Mouse (Mus musculus): Measurements from ENCODE around the gene Fam181b. TPM values are rescaled to one million over a fixed set of nuclear protein-coding genes. Genes with fewer than 3 reads are reported as not detected.

Gene Fam181b
- total RNA-seq (2021), result 1 to 10 TPM; 3.6 to 6.2 TPM
- long read RNA-seq, experiment 1, transcript Fam181b-201 (1 exons, 2,003 nt), result major isoform, 6 of 6 reads
- long read RNA-seq, experiment 1, partial matches to known transcripts, result 0 of 6 reads
- long read RNA-seq, experiment 1, other reads (novel, unspliced or antisense), result 0 of 6 reads
- long read RNA-seq, experiment 2, transcript Fam181b-201 (1 exons, 2,003 nt), result major isoform, 10 of 10 reads
- long read RNA-seq, experiment 2, partial matches to known transcripts, result 0 of 10 reads
- long read RNA-seq, experiment 2, other reads (novel, unspliced or antisense), result 0 of 10 reads

DNA sequence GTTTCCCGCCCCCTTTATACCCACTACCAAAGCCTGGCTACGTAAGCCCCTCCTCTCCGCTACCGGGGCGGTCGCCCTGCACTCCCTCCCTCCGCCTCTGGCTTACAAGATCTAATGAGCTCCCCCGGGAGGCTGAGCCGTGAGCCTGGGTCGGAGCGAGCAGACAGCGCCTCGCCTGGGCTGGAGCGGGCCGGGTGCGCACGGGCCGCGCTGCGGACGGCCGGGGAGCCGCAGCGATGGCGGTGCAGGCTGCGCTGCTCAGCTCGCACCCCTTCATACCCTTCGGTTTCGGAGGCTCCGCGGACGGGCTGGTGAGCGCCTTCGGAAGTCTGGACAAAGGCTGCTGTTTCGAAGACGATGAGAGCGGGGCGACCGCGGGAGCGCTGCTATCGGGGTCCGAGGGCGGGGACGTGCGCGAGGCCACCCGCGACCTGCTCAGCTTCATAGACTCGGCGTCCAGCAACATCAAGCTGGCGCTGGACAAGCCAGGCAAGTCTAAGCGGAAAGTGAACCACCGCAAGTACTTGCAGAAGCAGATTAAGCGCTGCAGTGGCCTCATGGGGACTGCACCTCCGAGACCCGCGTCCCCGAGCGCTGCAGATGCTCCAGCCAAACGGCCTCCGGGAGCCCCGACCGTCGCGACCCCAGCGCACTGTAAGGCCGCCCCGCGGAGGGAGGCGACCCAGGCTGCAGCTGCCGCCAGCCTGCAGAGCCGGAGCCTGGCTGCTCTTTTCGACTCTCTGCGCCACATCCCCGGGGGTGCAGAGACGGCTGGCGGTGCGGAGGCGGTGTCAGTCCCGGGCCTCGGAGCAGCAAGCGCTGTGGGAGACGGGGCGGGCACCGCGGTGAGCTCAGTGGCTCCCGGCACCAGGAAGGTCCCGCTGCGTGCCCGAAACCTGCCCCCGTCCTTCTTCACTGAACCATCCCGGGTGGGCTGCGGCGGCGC is at the start of gene Fam181b:
Fam181b (plus strand) TSS at position 81 of the 946 bp plus-strand sequence.
- DNase-seq (ENCODE audit: low spot score in 2 of 2), result peak; percentile 36 to 53

DNA sequence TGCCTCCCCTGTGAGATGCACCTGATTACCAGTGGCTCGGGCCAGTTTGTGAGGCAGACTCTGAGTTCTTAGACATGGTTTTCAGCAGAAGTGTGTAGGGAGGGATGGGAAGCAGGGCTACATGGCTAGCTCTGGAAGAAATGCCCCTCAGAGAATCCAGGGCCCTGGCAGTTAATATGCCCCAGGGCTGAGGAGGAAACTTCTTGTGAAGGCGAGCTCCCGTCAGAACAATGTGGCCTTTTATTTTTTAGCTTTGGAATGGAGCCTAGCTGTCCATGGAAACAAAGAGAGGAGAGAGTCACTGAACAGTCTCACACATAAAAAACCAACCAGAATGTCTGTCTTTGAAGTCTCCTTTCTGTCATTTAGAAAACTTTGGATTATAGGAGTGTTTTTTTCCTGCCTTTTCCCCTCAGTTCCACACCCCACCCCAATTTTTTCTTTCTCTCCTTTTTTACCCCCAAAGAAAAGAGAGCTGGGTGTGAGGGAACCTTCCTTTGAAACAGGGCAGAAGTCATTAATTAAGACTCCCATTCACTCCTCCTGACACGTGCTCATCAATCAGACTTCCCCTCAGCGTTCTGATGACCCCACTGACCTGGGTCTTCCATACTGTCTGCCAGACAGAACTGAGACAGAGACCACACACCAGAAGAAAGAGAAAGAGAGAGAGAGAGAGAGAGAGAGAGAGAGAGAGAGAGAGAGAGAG is 41.7 kb upstream of the Fam181b start:
- DNase-seq (ENCODE audit: low spot score in 2 of 2), result no peak

- DNase-seq (ENCODE audit: low spot score in 2 of 2), result no peak
Observed at GRCm38 (mm10) chr7:93038472-93038828, 41.2 kb upstream of the Fam181b start.

DNA sequence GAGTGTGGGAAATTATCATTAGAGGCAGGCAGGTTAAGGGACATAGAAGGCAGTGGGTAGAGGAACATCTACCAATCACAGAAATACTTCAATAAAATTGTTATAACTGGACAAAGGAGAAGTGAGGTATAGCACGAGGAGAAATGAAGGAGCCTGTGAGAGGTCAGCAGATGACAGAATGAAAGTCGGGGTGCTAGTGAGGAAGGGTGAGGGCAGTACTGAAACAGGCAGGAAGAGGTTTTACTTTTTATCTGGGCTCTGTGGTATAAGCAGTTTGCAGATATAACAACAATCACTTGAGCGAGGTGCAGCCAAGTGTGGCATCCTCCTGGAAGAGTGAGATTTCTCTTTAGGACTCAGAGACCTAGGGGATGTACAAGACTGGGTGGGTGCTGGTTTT is 40.1 kb upstream of the Fam181b start:
- DNase-seq (ENCODE audit: low spot score in 2 of 2), result no peak

GRCm38 (mm10) chr7:93044359-93044758 is 35.3 kb upstream of the Fam181b start:
- no peak for DNase-seq (ENCODE audit: low spot score in 2 of 2)

- no peak for DNase-seq (ENCODE audit: low spot score in 2 of 2)
Observed at GRCm38 (mm10) chr7:93044788-93045187, 34.9 kb upstream of the Fam181b start.

GRCm38 (mm10) chr7:93060831-93061230 is 18.8 kb upstream of the Fam181b start:
- no peak for DNase-seq (ENCODE audit: low spot score in 2 of 2)

- no peak for DNase-seq (ENCODE audit: low spot score in 2 of 2)
Observed at GRCm38 (mm10) chr7:93061747-93062146, 17.9 kb upstream of the Fam181b start.

- DNase-seq (ENCODE audit: low spot score in 2 of 2), result no peak
Observed at GRCm38 (mm10) chr7:93062189-93062588, 17.5 kb upstream of the Fam181b start.

DNA sequence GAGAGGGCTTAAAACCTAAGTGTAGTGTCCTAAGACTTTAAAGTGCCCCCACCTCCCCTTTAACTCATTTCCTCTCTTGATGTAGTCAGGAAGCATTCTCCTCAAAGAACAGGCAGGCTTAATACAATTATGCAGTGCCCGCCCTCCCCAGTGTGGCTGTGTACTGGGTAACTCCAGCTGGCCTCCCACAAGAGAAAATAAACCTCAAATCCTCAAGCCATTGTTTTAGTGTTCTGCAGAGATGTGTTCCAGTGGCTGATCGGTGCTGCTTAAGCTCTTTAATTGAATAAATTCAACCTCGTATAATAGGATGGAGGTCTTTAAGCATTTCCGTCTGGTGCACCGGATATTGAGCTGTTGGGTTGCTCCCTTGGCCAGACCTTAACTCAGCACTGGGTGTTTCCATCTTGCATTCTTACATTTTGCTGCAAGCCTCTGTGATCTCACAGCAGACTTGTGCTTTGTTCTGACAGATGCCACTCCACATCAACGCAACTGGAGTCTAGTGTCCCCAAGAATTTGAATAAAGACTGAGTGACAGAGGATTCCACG is 12.1 kb upstream of the Fam181b start:
- no peak for DNase-seq (ENCODE audit: low spot score in 2 of 2)

GRCm38 (mm10) chr7:93076435-93076960 is 3.2 kb upstream of the Fam181b start:
- DNase-seq (ENCODE audit: low spot score in 2 of 2), result no peak

GRCm38 (mm10) chr7:93079420-93079784 is 263 bp upstream of the Fam181b start:
- DNase-seq (ENCODE audit: low spot score in 2 of 2), result no peak

DNA sequence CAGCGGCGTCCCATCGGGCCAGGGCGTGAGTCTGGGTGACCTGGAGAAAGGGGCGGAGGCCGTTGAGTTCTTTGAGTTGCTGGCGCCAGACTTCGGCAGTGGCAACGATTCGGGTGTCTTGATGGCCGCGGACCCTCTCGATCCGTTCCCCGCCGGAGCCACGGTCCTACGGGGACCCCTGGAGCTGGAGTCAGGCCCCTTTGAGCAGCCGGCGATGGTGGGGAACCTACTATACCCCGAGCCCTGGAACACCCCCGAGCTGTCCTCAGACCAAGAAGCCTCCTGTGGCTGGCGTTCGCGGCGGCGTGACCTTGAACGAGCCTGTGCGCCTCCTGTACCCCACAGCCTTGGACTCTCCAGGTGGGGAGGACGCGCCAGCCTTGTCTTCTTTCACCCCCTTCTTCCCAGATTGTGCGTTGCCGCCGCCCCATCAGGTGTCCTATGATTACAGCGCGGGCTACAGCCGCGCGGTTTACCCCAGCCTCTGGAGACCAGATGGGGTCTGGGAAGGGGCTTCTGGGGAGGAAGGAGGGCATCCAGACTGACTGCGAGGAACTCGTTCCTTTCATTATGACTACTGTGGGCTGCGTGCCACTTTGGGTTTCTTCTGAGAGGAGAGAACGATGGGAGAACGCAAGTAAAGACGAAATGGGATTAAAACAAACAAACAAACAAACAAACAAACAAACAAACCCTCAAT is 1.2 kb downstream of the Fam181b start:
- no peak for DNase-seq (ENCODE audit: low spot score in 2 of 2)

DNA sequence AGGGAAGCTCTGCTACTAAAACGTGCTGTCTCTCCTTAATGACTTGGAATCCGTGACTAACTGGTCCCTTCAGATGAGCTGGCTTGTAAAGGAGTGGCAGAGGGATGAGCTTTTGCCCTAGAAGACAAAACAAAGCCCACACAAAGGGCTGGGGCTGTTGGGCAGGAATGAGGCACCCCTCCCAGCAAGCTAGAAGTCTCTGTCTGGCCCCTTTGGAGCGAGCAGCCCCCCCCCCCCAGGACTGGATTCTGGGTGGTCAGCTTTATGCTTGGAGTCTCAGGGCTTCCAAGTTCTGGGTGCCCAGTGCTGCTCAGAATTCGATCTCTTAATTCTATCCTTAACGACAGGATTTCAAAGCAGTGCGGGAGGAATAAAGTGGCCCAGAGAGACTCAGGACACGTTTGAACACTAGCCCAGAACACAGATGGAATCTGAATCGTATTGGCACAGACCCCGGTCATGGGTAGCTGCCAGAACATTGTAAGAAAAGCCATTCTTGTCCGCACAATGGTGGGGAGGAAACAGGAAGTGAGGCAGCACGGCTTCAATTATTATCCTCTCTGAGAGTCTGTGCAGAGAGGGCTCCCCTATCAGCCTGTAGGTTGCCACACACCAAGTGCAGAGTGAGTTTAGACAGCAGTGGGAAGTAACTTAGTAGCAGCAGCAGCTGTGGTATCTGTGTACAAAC is 13.8 kb downstream of the Fam181b start:
- DNase-seq (ENCODE audit: low spot score in 2 of 2), result no peak

- no peak for DNase-seq (ENCODE audit: low spot score in 2 of 2)
Observed at GRCm38 (mm10) chr7:93095511-93095910, 15.8 kb downstream of the Fam181b start.

GRCm38 (mm10) chr7:93104776-93105340 is 25.2 kb downstream of the Fam181b start:
- DNase-seq (ENCODE audit: low spot score in 2 of 2), result no peak

- DNase-seq (ENCODE audit: low spot score in 2 of 2), result no peak
Observed at GRCm38 (mm10) chr7:93110370-93110965, 30.8 kb downstream of the Fam181b start.

- no peak for DNase-seq (ENCODE audit: low spot score in 2 of 2)
Observed at GRCm38 (mm10) chr7:93111056-93111455, 31.4 kb downstream of the Fam181b start.

- no peak for DNase-seq (ENCODE audit: low spot score in 2 of 2)
Observed at GRCm38 (mm10) chr7:93117561-93117960, 37.9 kb downstream of the Fam181b start.
